8 mouse cellular contexts compared by ENCODE assay signal in the genomic region with DNA sequence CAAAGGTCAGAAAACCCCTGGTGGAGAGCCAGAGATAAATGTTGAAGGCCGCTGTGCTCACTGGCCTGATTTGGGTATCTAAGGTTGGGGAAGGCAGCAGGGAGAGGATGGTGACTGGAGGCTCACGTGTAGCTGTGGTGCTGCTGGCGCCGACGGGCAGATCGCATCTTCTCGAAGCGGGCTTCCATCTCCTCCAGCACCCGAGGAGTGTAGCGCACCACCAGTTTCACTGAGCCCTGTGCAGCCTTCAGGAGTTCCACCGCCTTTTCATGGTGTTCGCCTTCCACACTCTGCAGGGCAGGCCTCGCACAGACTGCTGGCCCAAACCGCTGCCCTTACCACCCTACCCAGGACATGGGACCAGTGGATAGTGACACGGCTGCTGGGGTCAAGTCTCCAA. TPM values are rescaled to one million over a fixed set of nuclear protein-coding genes. Genes with fewer than 3 reads are reported as not detected.
DNase-seq lines count a peak whose midpoint lies in the region; ATAC-seq and TF ChIP-seq lines count a peak whose summit lies in the region.

No protein-coding gene starts in this region.

- TF ChIP-seq POLR2A in CH12.LX (IDR thresholded peaks at IDR 0.05; ENCODE audit: low read depth, low read length) = no peak

- H3K4me2 ChIP-seq in CH12.LX (ENCODE audit: insufficient read depth, low read depth, poor library complexity, severe bottlenecking) = no peak overlapping the region
- H3K4me2 ChIP-seq in forebrain, embryonic 15.5 days (replicated peaks) = peak overlapping the region; percentile 93
- H3K4me2 ChIP-seq in liver, embryonic 15.5 days = peak overlapping the region; percentile 94

- no peak for TF ChIP-seq CTCF in CH12.LX (conservative IDR thresholded peaks at IDR 0.05 in 1 of 2, IDR thresholded peaks at IDR 0.05 in 1 of 2; ENCODE audit: low read depth in 2 of 2, low read length in 2 of 2)

- no peaks in the 10 kb centered on the region for H3K9me3 ChIP-seq in CH12.LX (replicated peaks; ENCODE audit: low read length)
- no peaks in the 10 kb centered on the region for H3K9me3 ChIP-seq in forebrain, embryonic 15.5 days
- no peaks in the 10 kb centered on the region for H3K9me3 ChIP-seq in liver, embryonic 15.5 days (replicated peaks)

- peaks cover 6 to 16% of the 10 kb centered on the region in 2 experiments for H3K4me1 ChIP-seq in CH12.LX (ENCODE audit: control insufficient read depth in 1 of 2, insufficient read depth in 2 of 2)
- H3K4me1 ChIP-seq in forebrain, embryonic 15.5 days = peaks cover 34% of the 10 kb centered on the region
- H3K4me1 ChIP-seq in liver, embryonic 15.5 days (replicated peaks) = peaks cover 48% of the 10 kb centered on the region

- H3K36me3 ChIP-seq in CH12.LX (replicated peaks in 1 of 2; ENCODE audit: control insufficient read depth in 1 of 2, insufficient read depth in 1 of 2, low read length in 1 of 2) = peaks cover 21 to 48% of the 10 kb centered on the region in 2 experiments
- peaks cover 9% of the 10 kb centered on the region; the same call in 1 of the 2 replicates for H3K36me3 ChIP-seq in forebrain, embryonic 15.5 days
- H3K36me3 ChIP-seq in liver, embryonic 15.5 days (replicated peaks) = peaks cover 11% of the 10 kb centered on the region

- 80% methylated on average over 15 of the region's 15 CpGs for WGBS in forebrain, embryonic 15.5 days
- 75% methylated on average over 15 of the region's 15 CpGs for WGBS in liver, embryonic 15.5 days (ENCODE audit: insufficient replicate concordance)

- peak overlapping the region in 1 of 3 experiments; percentile 56 for H3K4me3 ChIP-seq in CH12.LX (replicated peaks in 1 of 3; ENCODE audit: low read depth in 2 of 3, low read length in 2 of 3, poor library complexity in 1 of 3)
- H3K4me3 ChIP-seq in forebrain, embryonic 15.5 days = peak overlapping the region; percentile 77
- H3K4me3 ChIP-seq in liver, embryonic 15.5 days (replicated peaks) = peak overlapping the region; percentile 64; the same call in 1 of the 2 replicates

- no peak overlapping the region for H3K27ac ChIP-seq in CH12.LX (ENCODE audit: insufficient read depth, low read depth)
- H3K27ac ChIP-seq in forebrain, embryonic 15.5 days (replicated peaks) = peak overlapping the region; percentile 90; the same call in 1 of the 2 replicates
- H3K27ac ChIP-seq in liver, embryonic 15.5 days (replicated peaks) = no peak overlapping the region

- no peaks in the 10 kb centered on the region for H3K79me2 ChIP-seq in CH12.LX (replicated peaks; ENCODE audit: control insufficient read depth, extremely low read depth, insufficient read depth, poor library complexity, severe bottlenecking)

- no peak for TF ChIP-seq EP300 in CH12.LX (IDR thresholded peaks at IDR 0.05; ENCODE audit: low read length)

- DNase-seq in cerebellum, adult 9-10 months = peak; percentile 68
- DNase-seq in CH12.LX (ENCODE audit: extremely low read depth) = no peak
- DNase-seq in urinary bladder, adult 18-20 months (ENCODE audit: low spot score in 2 of 2) = no peak
- no peak for DNase-seq in kidney, postnatal 25 days
- no peak for DNase-seq in adipocyte (ENCODE audit: low spot score)

- ATAC-seq in cerebellum, adult (ENCODE audit: insufficient number of reproducible peaks, low FRiP score, low TSS enrichment) = no peak
- no peak for ATAC-seq in forebrain, embryonic 15.5 days (replicated peaks)
- no peak for ATAC-seq in liver, embryonic 15.5 days (ENCODE audit: insufficient read depth)

- H3K27me3 ChIP-seq in CH12.LX (replicated peaks) = peaks cover 32% of the 10 kb centered on the region
- H3K27me3 ChIP-seq in forebrain, embryonic 15.5 days = peaks cover 10% of the 10 kb centered on the region; the same call in 1 of the 2 replicates
- H3K27me3 ChIP-seq in liver, embryonic 15.5 days = peaks cover 75% of the 10 kb centered on the region

- in situ Hi-C loops in CH12.LX (cut with MboI; ENCODE audit: low pct_ligation_motif_present, low pct_unique_long_range_greater_than_20kb, low sequenced_read_pairs) = no loop called here

- dilution Hi-C loops in CH12.LX (cut with MboI; ENCODE audit: extremely low pct_ligation_motif_present, extremely low pct_unique_long_range_greater_than_20kb, low sequenced_read_pairs) = no loop called here

- peak overlapping the region; percentile 30 for H3K9ac ChIP-seq in CH12.LX (ENCODE audit: insufficient read depth, low read depth)
- H3K9ac ChIP-seq in forebrain, embryonic 15.5 days (replicated peaks) = peak overlapping the region; percentile 63
- no peak overlapping the region for H3K9ac ChIP-seq in liver, embryonic 15.5 days

- no peak for TF ChIP-seq RAD21 in CH12.LX (IDR thresholded peaks at IDR 0.05; ENCODE audit: low read depth, low read length)

TF ChIP-seq in CH12.LX, 34 proteins besides CTCF, POLR2A, EP300 and RAD21:
- TF ChIP-seq TCF12 (IDR thresholded peaks at IDR 0.05; ENCODE audit: low read depth, low read length) (no peak), USF1 (IDR thresholded peaks at IDR 0.05; ENCODE audit: low read depth, low read length) (no peak), E2F4 (IDR thresholded peaks at IDR 0.05; ENCODE audit: insufficient replicate concordance, low read depth, low read length) (no peak), ZC3H11A (IDR thresholded peaks at IDR 0.05; ENCODE audit: low read depth, low read length) (no peak), MAX (IDR thresholded peaks at IDR 0.05; ENCODE audit: low read length) (no peak), USF2 (conservative IDR thresholded peaks at IDR 0.05; ENCODE audit: low read depth, low read length) (no peak), MEF2A (IDR thresholded peaks at IDR 0.05; ENCODE audit: borderline replicate concordance, low read depth, low read length) (no peak), HCFC1 (IDR thresholded peaks at IDR 0.05; ENCODE audit: low read depth, low read length) (no peak), ELF1 (IDR thresholded peaks at IDR 0.05; ENCODE audit: low read depth, low read length) (no peak), NRF1 (IDR thresholded peaks at IDR 0.05; ENCODE audit: low read depth, low read length) (no peak), MXI1 (IDR thresholded peaks at IDR 0.05; ENCODE audit: low read depth, low read length) (no peak), ETS1 (conservative IDR thresholded peaks at IDR 0.05; ENCODE audit: low read depth, low read length) (no peak), JUN (IDR thresholded peaks at IDR 0.05; ENCODE audit: insufficient read depth, low read depth, low read length) (no peak), CHD1 (IDR thresholded peaks at IDR 0.05; ENCODE audit: low read depth, low read length) (no peak)
TF ChIP-seq in CH12.LX: peak in this region for 0.

RNA-seq across cellular contexts. Expression of a gene that starts 1.4 kb away (rescaled TPM):
- total RNA-seq in CH12.LX (2012; rRNA removed) = 1.5 and 1.9 TPM in 2 replicates
- 0.21 and 0.32 TPM in 2 replicates for total RNA-seq in CH12.LX (2014; rRNA removed)
- 0.57 and 0.61 TPM in 2 replicates for polyA plus RNA-seq in CH12.LX (2012; ENCODE audit: insufficient read length, low read depth)
- 18.3 and 20.1 TPM in 2 replicates for polyA plus RNA-seq in forebrain, embryonic 15.5 days (2015; fragmentation: Nextera tagmentation; extraction: Ambion mirVana)
- 0.09 and 0.14 TPM in 2 replicates for polyA plus RNA-seq in liver, embryonic 15.5 days (2015; fragmentation: Nextera tagmentation; extraction: Ambion mirVana)

RNA-seq across cellular contexts. Expression of a gene that starts 2.2 kb away (rescaled TPM):
- 4.4 and 5.0 TPM in 2 replicates for total RNA-seq in CH12.LX (2012; rRNA removed)
- 3.5 and 3.8 TPM in 2 replicates for total RNA-seq in CH12.LX (2014; rRNA removed)
- polyA plus RNA-seq in CH12.LX (2012; ENCODE audit: insufficient read length, low read depth) = 7.4 and 10.4 TPM in 2 replicates
- polyA plus RNA-seq in forebrain, embryonic 15.5 days (2015; fragmentation: Nextera tagmentation; extraction: Ambion mirVana) = 9.1 and 10.5 TPM in 2 replicates
- polyA plus RNA-seq in liver, embryonic 15.5 days (2015; fragmentation: Nextera tagmentation; extraction: Ambion mirVana) = not detected in 2 replicates

RNA-seq across cellular contexts. Expression of a gene that starts 27.4 kb away (rescaled TPM):
- 197 and 229 TPM in 2 replicates for total RNA-seq in CH12.LX (2012; rRNA removed)
- total RNA-seq in CH12.LX (2014; rRNA removed) = 182 and 212 TPM in 2 replicates
- polyA plus RNA-seq in CH12.LX (2012; ENCODE audit: insufficient read length, low read depth) = 457 and 499 TPM in 2 replicates
- polyA plus RNA-seq in forebrain, embryonic 15.5 days (2015; fragmentation: Nextera tagmentation; extraction: Ambion mirVana) = 220 and 231 TPM in 2 replicates
- 77.8 and 86.3 TPM in 2 replicates for polyA plus RNA-seq in liver, embryonic 15.5 days (2015; fragmentation: Nextera tagmentation; extraction: Ambion mirVana)

RNA-seq across cellular contexts. Expression of a gene that starts 33.1 kb away (rescaled TPM):
- 0.13 and 0.21 TPM in 2 replicates for total RNA-seq in CH12.LX (2012; rRNA removed)
- total RNA-seq in CH12.LX (2014; rRNA removed) = not detected in 2 replicates
- polyA plus RNA-seq in CH12.LX (2012; ENCODE audit: insufficient read length, low read depth) = 0.10 and 0.16 TPM in 2 replicates
- 0.10 and 0.23 TPM in 2 replicates for polyA plus RNA-seq in forebrain, embryonic 15.5 days (2015; fragmentation: Nextera tagmentation; extraction: Ambion mirVana)
- 0.31 and 0.54 TPM in 2 replicates for polyA plus RNA-seq in liver, embryonic 15.5 days (2015; fragmentation: Nextera tagmentation; extraction: Ambion mirVana)

RNA-seq across cellular contexts. Expression of a gene that starts 34.6 kb away (rescaled TPM):
- total RNA-seq in CH12.LX (2012; rRNA removed) = 10.7 and 17.6 TPM in 2 replicates
- total RNA-seq in CH12.LX (2014; rRNA removed) = 8.6 and 12.0 TPM in 2 replicates
- 9.3 and 11.0 TPM in 2 replicates for polyA plus RNA-seq in CH12.LX (2012; ENCODE audit: insufficient read length, low read depth)
- 9.3 and 11.0 TPM in 2 replicates for polyA plus RNA-seq in forebrain, embryonic 15.5 days (2015; fragmentation: Nextera tagmentation; extraction: Ambion mirVana)
- polyA plus RNA-seq in liver, embryonic 15.5 days (2015; fragmentation: Nextera tagmentation; extraction: Ambion mirVana) = 1.3 and 1.5 TPM in 2 replicates

Comparison
In these comparisons a context has a peak if more than half of its experiments do, and no peak if none do; other contexts are left out.
1. RNA of a gene that starts 1.4 kb away (polyA plus RNA-seq): 18.3 to 20.1 TPM in forebrain, embryonic 15.5 days; 0.57 to 0.61 TPM in CH12.LX and 0.09 to 0.14 TPM in liver, embryonic 15.5 days; every median in the first group is over 10 times any median in the second.